Mouse (Mus musculus) lung, embryonic 14.5 days (tissue): ENCODE data around the gene Hmbs. TPM values are rescaled to one million over a fixed set of nuclear protein-coding genes. Genes with fewer than 3 reads are reported as not detected.
"Not testable (repeated sequence)": the region's sequence is repeated elsewhere in the genome, so short reads cannot be mapped to it uniquely, and the experiment has no call there.

Experiments
- ATAC-seq: fragments of 200-750 bp; cut with Nextera tagmentation; 2 replicates; pipeline ENCODE4 v1.8.0; 2017; ENCODE audit warnings: mild to moderate bottlenecking, moderate TSS enrichment, moderate library complexity; ENCODE audit not compliant: insufficient read depth
- DNase-seq: peaks from one replicate; pipeline ENCODE4 v3.0.0-alpha.2; 2015
- H3K27ac ChIP-seq: fragments of 300-500 bp; sonication (generic); 2 replicates; pipeline ENCODE4 v1.5.1; 2014; ENCODE audit warnings: low read depth, mild to moderate bottlenecking, moderate library complexity
- H3K27me3 ChIP-seq: fragments of 300-500 bp; sonication (generic); 2 replicates; pipeline ENCODE4 v1.6.1; 2014; ENCODE audit warnings: low read length, control low read depth; ENCODE audit not compliant: insufficient read depth
- H3K36me3 ChIP-seq: fragments of 300-500 bp; sonication (generic); 2 replicates; pipeline ENCODE4 v1.6.1; 2014; ENCODE audit warnings: control low read depth; ENCODE audit not compliant: insufficient read depth
- H3K4me1 ChIP-seq: fragments of 300-500 bp; sonication (generic); 2 replicates; pipeline ENCODE4 v1.6.1; 2014; ENCODE audit warnings: antibody characterized with exemption, control low read depth; ENCODE audit not compliant: insufficient read depth
- H3K4me2 ChIP-seq: fragments of 300-500 bp; sonication (generic); 2 replicates; pipeline ENCODE4 v1.6.1; 2014; ENCODE audit warnings: mild to moderate bottlenecking
- H3K4me3 ChIP-seq: fragments of 300-500 bp; sonication (generic); 2 replicates; pipeline ENCODE4 v1.5.1; 2014; ENCODE audit warnings: low read depth, low read length
- H3K9ac ChIP-seq: fragments of 300-500 bp; sonication (generic); 2 replicates; pipeline ENCODE4 v1.6.1; 2014
- H3K9me3 ChIP-seq: fragments of 300-500 bp; sonication (generic); 2 replicates; pipeline ENCODE4 v1.6.1; 2016; ENCODE audit warnings: low read depth, low read length, control low read depth
- CTCF ChIP-seq: IDR thresholded peaks from 2 replicates; pipeline ENCODE4 v1.5.1; 2016; ENCODE audit warnings: antibody characterized with exemption, low read depth
- WGBS: fragments of 180-500 bp; shearing (Covaris S2); extraction: QIAGEN DNeasy Blood & Tissue Kit; methylation state at CpG from one replicate; pipeline ENCODE4 v1.1.7; 2014; 5-methylcytosine and 5-hydroxymethylcytosine counted together
- polyA plus RNA-seq: library from polyadenylated mRNA; unstranded; fragments of >200 nt; fragmentation: Nextera tagmentation; extraction: Ambion mirVana; gene quantifications from 2 replicates; pipeline ENCODE4 v1.2.1, GENCODE M21; 2014

Hmbs gene
- polyA plus RNA-seq, 1 experiment from 2014 or later: 131 TPM

GRCm38 (mm10) chr9:44336964-44337363 is 7.1 kb downstream of the Hmbs start:
- no peaks in the 10 kb centered on the region for H3K27me3 ChIP-seq
- 0 out of 2 replicates have a peak overlapping the region, but pooled peaks have one; percentile 38 for H3K27ac ChIP-seq
- TF ChIP-seq CTCF: no peak
- H3K36me3 ChIP-seq: peaks cover 53% of the 10 kb centered on the region
- ATAC-seq (no peak), DNase-seq (no peak)
- H3K4me3 ChIP-seq: peak overlapping the region; percentile 99
- WGBS: 45% methylated on average over 3 of the region's 3 CpGs
- H3K9me3 ChIP-seq: no peaks in the 10 kb centered on the region
- peak overlapping the region; percentile 59 for H3K4me2 ChIP-seq
- no peaks in the 10 kb centered on the region for H3K4me1 ChIP-seq
- H3K9ac ChIP-seq: peak overlapping the region; percentile 99

GRCm38 (mm10) chr9:44336513-44336912 is 7.5 kb downstream of the Hmbs start:
- not testable (repeated sequence) for DNase-seq, H3K4me1 ChIP-seq, H3K9me3 ChIP-seq, ATAC-seq, H3K27me3 ChIP-seq
- Histone ChIP-seq H3K27ac (0 out of 2 replicates have a peak overlapping the region, but pooled peaks have one; percentile 38), H3K36me3 (peaks cover 54% of the 10 kb centered on the region), H3K9ac (peak overlapping the region; percentile 99), H3K4me2 (peak overlapping the region; percentile 59), H3K4me3 (peak overlapping the region; percentile 99)
- WGBS: 21% methylated on average over 4 of the region's 4 CpGs

DNA sequence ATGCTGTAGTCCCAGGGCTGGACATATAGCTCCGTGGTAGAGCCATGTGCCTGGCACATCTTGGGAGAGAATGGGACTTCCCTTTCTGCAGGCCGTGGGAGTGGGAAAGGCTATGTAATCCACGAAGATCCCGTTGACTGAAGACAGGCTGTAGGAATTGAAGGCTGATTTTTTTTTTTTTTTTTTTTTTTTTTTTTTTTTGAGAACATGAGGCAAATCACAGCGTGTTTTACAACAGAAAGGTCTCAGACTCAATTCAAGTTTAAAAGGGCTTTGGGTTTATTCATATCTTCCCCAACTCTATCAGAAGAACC is 8.0 kb downstream of the Hmbs start:
- Histone ChIP-seq H3K4me3 (peak overlapping the region; percentile 99), H3K4me1 (no peaks in the 10 kb centered on the region), H3K9me3 (no peaks in the 10 kb centered on the region), H3K27ac (peak overlapping the region; percentile 98), H3K27me3 (no peaks in the 10 kb centered on the region), H3K36me3 (peaks cover 59% of the 10 kb centered on the region), H3K4me2 (peak overlapping the region; percentile 59), H3K9ac (peak overlapping the region; percentile 99)
- TF ChIP-seq CTCF: no peak
- ATAC-seq: no peak
- under 1% methylated on average over 5 of the region's 5 CpGs for WGBS
- DNase-seq: peak; percentile 32

DNA sequence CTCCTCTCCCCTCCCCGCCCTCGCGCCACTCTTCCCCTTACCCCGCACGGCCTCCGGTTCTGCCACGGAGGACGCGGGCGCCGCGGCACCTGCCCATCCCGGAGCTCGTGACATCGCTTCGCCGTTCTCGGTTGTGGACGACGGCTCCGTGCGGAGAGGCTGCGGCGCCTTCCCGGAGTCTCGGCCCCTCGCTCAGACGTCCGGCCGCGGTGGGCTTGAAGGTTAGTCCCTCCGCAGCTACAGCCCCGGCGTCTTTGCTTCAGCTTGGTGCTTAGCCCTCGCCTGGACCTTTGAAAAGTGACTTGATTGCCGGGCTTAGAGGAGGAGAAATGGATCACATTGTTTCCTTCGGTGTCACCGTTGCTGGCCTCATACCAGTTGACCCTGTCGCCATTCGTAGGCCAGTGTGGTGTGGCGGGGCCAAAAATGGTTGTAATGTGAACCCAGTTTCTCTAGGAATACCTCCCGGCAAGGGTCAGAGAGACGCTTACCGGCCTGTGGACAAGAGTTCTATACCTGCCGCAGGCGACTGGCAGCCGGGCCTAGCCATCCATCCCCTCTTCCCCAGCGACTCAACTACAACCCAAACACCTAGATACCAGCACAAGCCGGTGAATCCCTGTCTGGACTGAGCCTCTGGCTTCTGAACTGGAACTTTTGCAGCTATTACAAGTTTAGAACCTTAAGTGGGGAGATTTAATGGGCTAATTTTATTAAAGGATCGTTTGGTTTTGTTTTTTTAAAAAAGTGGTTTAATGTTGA is 8.5 kb downstream of the Hmbs start:
- TF ChIP-seq CTCF: no peak

GRCm38 (mm10) chr9:44334396-44335330 is 9.4 kb downstream of the Hmbs start, which contains the start of gene H2afx:
H2afx (plus strand) TSS chr9:44334694.
- H3K36me3 ChIP-seq: peaks cover 62% of the 10 kb centered on the region
- H3K4me1 ChIP-seq: no peaks in the 10 kb centered on the region
- TF ChIP-seq CTCF: peak; percentile 47
- H3K9me3 ChIP-seq: no peaks in the 10 kb centered on the region
- peak within 1 kb of the TSS; percentile 99 for H3K9ac ChIP-seq
- WGBS: under 1% methylated on average over 91 of the region's 91 CpGs
- DNase-seq (peak; percentile 100), ATAC-seq (peak; percentile 95)
- peak within 1 kb of the TSS; percentile 99 for H3K4me3 ChIP-seq
- H3K4me2 ChIP-seq: peak within 1 kb of the TSS; percentile 59
- H3K27me3 ChIP-seq: no peaks in the 10 kb centered on the region
- peak within 1 kb of the TSS; percentile 98 for H3K27ac ChIP-seq

More for the DNA sequence above, 8.5 kb downstream of the Hmbs start:
- Histone ChIP-seq H3K27me3 (no peaks in the 10 kb centered on the region), H3K36me3 (peaks cover 60% of the 10 kb centered on the region), H3K9ac (peak overlapping the region; percentile 99), H3K4me2 (peak overlapping the region; percentile 59), H3K27ac (peak overlapping the region; percentile 98), H3K9me3 (no peaks in the 10 kb centered on the region), H3K4me3 (peak overlapping the region; percentile 99), H3K4me1 (no peaks in the 10 kb centered on the region)
- under 1% methylated on average over 50 of the region's 50 CpGs for WGBS
- ATAC-seq (no peak), DNase-seq (peak; percentile 57)

- H3K4me2 ChIP-seq: no peak overlapping the region
- no peak for ATAC-seq
- no peak overlapping the region for H3K27ac ChIP-seq
- DNase-seq: no peak
- peaks cover 63% of the 10 kb centered on the region for H3K36me3 ChIP-seq
- 94% methylated on average over 13 of the region's 13 CpGs for WGBS
- no peak overlapping the region for H3K4me3 ChIP-seq
- no peaks in the 10 kb centered on the region for H3K4me1 ChIP-seq
- no peaks in the 10 kb centered on the region for H3K27me3 ChIP-seq
- H3K9ac ChIP-seq: no peak overlapping the region
- no peaks in the 10 kb centered on the region for H3K9me3 ChIP-seq
- TF ChIP-seq CTCF: no peak
Observed at GRCm38 (mm10) chr9:44332918-44333638, 10.9 kb downstream of the Hmbs start.
